Mouse (Mus musculus) heart, embryonic 16.5 days (tissue): ENCODE data around the gene Rasal3. TPM values are rescaled to one million over a fixed set of nuclear protein-coding genes. Genes with fewer than 3 reads are reported as not detected.
A peak's percentile ranks its signal among the peaks of the same experiment; 100 is the strongest.

Source experiments
- ATAC-seq: fragments of 200-750 bp; cut with Nextera tagmentation; replicated peaks from 2 replicates; pipeline ENCODE4 v1.8.0; 2017; ENCODE audit warnings: moderate number of reproducible peaks; ENCODE audit not compliant: insufficient read depth, low FRiP score; ENCODE audit errors: extremely low read depth
- H3K27ac ChIP-seq: fragments of 300-500 bp; sonication (generic); 2 replicates; pipeline ENCODE4 v1.5.1; 2014; ENCODE audit warnings: mild to moderate bottlenecking, low read length, control low read depth, moderate library complexity
- H3K27me3 ChIP-seq: fragments of 300-500 bp; sonication (generic); 2 replicates; pipeline ENCODE4 v1.6.1; 2014; ENCODE audit warnings: low read length, mixed read lengths; ENCODE audit not compliant: control insufficient read depth, insufficient read depth
- H3K36me3 ChIP-seq: fragments of 300-500 bp; sonication (generic); 2 replicates; pipeline ENCODE4 v1.6.1; 2014; ENCODE audit not compliant: control insufficient read depth, insufficient read depth
- H3K4me1 ChIP-seq: fragments of 300-500 bp; sonication (generic); 2 replicates; pipeline ENCODE4 v1.6.1; 2014; ENCODE audit warnings: low read length, mixed read lengths; ENCODE audit not compliant: control insufficient read depth, insufficient read depth
- H3K4me2 ChIP-seq: fragments of 300-500 bp; sonication (generic); 2 replicates; pipeline ENCODE4 v1.6.1; 2014; ENCODE audit warnings: low read depth, mild to moderate bottlenecking, control low read depth, low read length
- H3K4me3 ChIP-seq: fragments of 300-500 bp; sonication (generic); 2 replicates; pipeline ENCODE4 v1.5.1; 2014; ENCODE audit warnings: mild to moderate bottlenecking, control low read depth, low read length
- H3K9ac ChIP-seq: fragments of 300-500 bp; sonication (generic); 2 replicates; pipeline ENCODE4 v1.6.1; 2014; ENCODE audit warnings: low read length, control low read depth
- H3K9me3 ChIP-seq: fragments of 300-500 bp; sonication (generic); replicated peaks from 2 replicates; pipeline ENCODE4 v1.6.1; 2016; ENCODE audit warnings: low read length; ENCODE audit not compliant: control insufficient read depth
- WGBS: fragments of 180-500 bp; shearing (Covaris S2); extraction: QIAGEN DNeasy Blood & Tissue Kit; methylation state at CpG from one replicate; pipeline ENCODE4 v1.1.7; 2014; 5-methylcytosine and 5-hydroxymethylcytosine counted together
- polyA plus RNA-seq: library from polyadenylated mRNA; unstranded; fragments of >200 nt; fragmentation: Nextera tagmentation; extraction: Ambion mirVana; gene quantifications from 2 replicates; pipeline ENCODE4 v1.2.1, GENCODE M21; 2015

Rasal3 gene
- 5.8 and 13.9 TPM in 2 replicates for polyA plus RNA-seq

DNA sequence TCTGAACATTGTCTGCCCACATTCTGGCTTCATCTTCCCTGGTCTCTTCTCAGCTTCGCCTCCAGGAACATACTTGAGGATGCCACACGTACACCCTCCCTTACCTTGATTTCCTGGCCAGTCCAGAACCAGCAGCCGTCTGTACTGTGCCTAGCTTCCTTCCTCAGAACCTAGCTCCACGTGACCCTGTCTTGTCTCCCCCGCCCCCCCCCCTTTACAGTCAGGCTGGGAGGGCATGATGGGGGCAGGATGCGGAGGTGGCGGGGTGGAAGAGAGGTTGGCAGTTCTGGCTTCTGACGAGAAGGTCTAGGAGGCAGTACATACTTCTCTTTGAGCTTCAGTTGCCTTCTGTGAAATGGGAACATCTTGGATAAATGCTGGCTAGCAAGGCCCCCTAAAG, at the start of gene Rasal3:
Gene Rasal3, minus strand, starts transcription at position 167 of the 400 bp plus-strand sequence.
- Histone ChIP-seq H3K27me3 (peaks cover 4% of the 10 kb centered on the region), H3K4me1 (no peaks in the 10 kb centered on the region), H3K4me2 (peak within 1 kb of the TSS; percentile 19; the same call in 1 of the 2 replicates), H3K9me3 (no peaks in the 10 kb centered on the region), H3K9ac (peak within 1 kb of the TSS; percentile 30; the same call in 1 of the 2 replicates), H3K4me3 (peak within 1 kb of the TSS; percentile 43), H3K36me3 (no peaks in the 10 kb centered on the region), H3K27ac (0 out of 2 replicates have a peak within 1 kb of the TSS, but pooled peaks have one; percentile 20)
- 62% methylated on average over 8 of the region's 8 CpGs for WGBS
- ATAC-seq, result peak; percentile 79

DNA sequence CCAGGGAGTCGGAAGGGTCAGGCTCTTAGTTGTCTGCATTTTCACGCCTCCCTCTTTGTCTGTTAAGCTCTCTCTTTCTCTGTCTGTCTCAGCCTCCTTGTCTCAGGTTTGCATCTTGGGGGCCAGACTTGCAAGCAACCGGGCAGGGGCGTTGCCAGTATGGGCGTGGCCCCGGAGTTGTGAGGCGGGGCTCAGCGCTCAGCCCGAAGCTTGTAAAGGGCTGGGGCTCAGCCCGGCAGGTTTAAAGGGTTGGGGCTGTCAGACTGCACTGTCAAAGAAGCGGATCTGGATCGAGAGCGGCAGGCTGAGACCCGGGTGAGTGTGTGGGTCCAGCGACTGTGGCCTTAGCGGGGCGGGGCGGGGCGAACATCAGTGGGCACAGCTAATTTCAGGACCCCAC, 49.1 kb upstream of the Rasal3 start, which contains the start of gene Cyp4f39:
Gene Cyp4f39, plus strand, starts transcription at position 242 of the 400 bp plus-strand sequence.
- peaks cover 10% of the 10 kb centered on the region for H3K27me3 ChIP-seq
- H3K4me2 ChIP-seq, result peak within 1 kb of the TSS; percentile 67
- H3K27ac ChIP-seq, result no peak within 1 kb of the TSS
- H3K36me3 ChIP-seq, result no peaks in the 10 kb centered on the region
- H3K9ac ChIP-seq, result no peak within 1 kb of the TSS; the same call in 1 of the 2 replicates
- peaks cover 10% of the 10 kb centered on the region; the same call in 1 of the 2 replicates for H3K4me1 ChIP-seq
- ATAC-seq, result 0 out of 2 replicates have a peak, but pooled peaks have one; percentile 41
- peak within 1 kb of the TSS; percentile 42 for H3K4me3 ChIP-seq
- 3% methylated on average over 19 of the region's 19 CpGs for WGBS
- peaks cover 3% of the 10 kb centered on the region; the same call in 1 of the 2 replicates for H3K9me3 ChIP-seq

DNA sequence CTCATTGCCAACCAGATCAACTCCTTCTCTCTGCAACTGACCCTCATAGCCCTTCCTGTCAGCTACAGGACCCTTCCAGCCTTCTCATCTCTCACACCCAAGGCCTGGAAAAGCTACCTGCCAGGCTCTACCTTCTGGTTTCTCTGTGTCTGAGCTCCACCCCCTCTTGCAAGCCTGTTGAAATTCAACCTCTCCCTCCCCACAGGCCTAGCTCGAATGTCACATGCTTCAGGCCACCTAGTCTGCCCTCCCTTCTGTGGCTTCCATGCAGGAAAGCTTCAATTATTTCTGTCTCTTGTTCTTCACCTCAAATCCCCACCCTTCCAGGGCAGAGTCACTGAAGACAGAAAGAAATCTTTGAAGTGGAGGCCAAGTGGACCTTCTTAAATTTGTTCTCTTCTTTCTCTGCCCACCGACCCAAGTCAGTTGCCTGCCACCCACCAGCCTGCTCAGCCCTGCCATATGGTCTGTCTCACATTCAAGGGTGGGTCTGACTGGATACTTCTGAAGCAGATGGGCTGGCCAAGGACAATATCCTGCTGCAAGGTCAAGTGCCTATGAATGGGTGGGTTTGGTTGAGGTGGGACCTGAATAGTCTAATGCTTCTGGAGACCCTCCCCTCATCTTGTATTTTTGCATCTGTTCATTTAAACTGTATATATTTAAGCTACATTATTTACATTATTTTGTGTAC, 47.6 kb upstream of the Rasal3 start:
- Histone ChIP-seq H3K9me3 (peaks cover 6% of the 10 kb centered on the region; the same call in 1 of the 2 replicates), H3K27ac (no peak overlapping the region), H3K27me3 (peaks cover 10% of the 10 kb centered on the region), H3K9ac (no peak overlapping the region), H3K4me3 (no peak overlapping the region), H3K4me2 (no peak overlapping the region), H3K36me3 (no peaks in the 10 kb centered on the region), H3K4me1 (peaks cover 10% of the 10 kb centered on the region; the same call in 1 of the 2 replicates)
- no peak for ATAC-seq
- WGBS, result 35% methylated on average over 2 of the region's 2 CpGs

DNA sequence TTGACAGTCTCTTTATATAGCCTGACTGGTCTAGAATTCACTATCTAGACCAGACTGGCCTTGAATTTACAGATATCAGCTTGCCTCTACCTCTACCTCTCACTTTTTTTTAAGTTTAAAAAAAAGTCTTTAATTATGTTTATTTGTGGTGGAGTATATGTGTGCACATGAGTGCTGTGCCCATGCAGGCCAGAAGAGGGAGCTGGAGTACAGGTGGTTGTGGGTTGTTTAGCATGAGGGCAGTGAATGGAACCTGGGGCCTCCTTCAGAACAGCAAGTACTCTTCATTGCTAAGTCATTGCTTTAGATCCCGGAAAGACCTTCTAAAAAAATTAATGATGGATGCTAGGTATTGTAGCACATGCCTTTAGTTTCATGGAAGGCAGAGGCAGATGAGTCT, 45.7 kb upstream of the Rasal3 start:
- H3K4me3 ChIP-seq, result no peak overlapping the region
- WGBS, result 97% methylated on average over 1 of the region's 1 CpGs
- H3K27me3 ChIP-seq, result peaks cover 10% of the 10 kb centered on the region
- no peak overlapping the region for H3K9ac ChIP-seq
- H3K4me1 ChIP-seq, result peaks cover 8% of the 10 kb centered on the region; the same call in 1 of the 2 replicates
- peaks cover 6% of the 10 kb centered on the region; the same call in 1 of the 2 replicates for H3K9me3 ChIP-seq
- H3K4me2 ChIP-seq, result no peak overlapping the region
- H3K27ac ChIP-seq, result no peak overlapping the region
- ATAC-seq, result no peak
- H3K36me3 ChIP-seq, result no peaks in the 10 kb centered on the region

DNA sequence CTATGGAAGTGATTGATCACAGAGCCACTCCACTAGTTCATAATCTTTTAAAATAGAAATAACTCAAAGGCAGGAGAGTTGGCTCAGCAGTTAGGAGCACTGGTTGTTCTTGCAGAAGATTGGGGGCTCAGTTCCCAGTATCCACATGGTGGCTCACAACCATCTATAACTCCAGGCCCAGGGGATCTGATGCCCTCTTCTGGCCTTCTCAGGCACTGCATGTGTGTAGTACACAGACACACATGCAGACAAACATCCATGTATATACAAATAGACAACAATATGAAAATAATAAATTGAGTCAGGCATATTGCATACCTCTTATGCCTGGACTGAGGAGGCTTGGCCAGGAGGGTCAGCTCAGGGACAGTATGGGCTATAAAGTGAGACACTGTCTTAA, 43.8 kb upstream of the Rasal3 start:
- Histone ChIP-seq H3K9me3 (peaks cover 6% of the 10 kb centered on the region; the same call in 1 of the 2 replicates), H3K36me3 (no peaks in the 10 kb centered on the region), H3K27me3 (no peaks in the 10 kb centered on the region; the same call in 1 of the 2 replicates), H3K9ac (no peak overlapping the region), H3K4me1 (no peaks in the 10 kb centered on the region), H3K27ac (no peak overlapping the region), H3K4me2 (no peak overlapping the region), H3K4me3 (no peak overlapping the region)
- ATAC-seq, result no peak

DNA sequence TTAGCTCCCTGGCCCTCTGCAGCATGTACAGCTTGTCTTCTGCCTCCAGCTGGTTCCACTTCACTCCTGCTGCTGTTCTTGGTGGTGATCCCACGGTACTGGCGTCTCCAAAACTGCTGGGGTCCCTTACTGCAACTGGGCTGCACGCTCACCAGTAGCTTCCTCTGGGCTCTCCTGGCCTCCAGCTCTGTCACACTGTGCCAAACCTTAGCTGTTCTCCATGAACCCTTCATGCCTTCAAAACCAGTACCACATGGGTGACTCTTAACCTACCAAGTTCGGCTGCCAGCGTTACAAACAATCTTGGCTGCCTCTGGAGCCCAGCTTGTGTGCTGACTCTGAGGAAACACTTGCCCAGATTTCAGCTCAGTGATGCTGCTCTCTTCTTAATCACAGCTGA, 41.6 kb upstream of the Rasal3 start:
- Histone ChIP-seq H3K4me3 (no peak overlapping the region), H3K27me3 (no peaks in the 10 kb centered on the region), H3K4me2 (no peak overlapping the region), H3K36me3 (no peaks in the 10 kb centered on the region), H3K27ac (no peak overlapping the region), H3K4me1 (no peaks in the 10 kb centered on the region), H3K9ac (no peak overlapping the region), H3K9me3 (peaks cover 6% of the 10 kb centered on the region; the same call in 1 of the 2 replicates)
- WGBS, result 58% methylated on average over 5 of the region's 5 CpGs
- ATAC-seq, result no peak

DNA sequence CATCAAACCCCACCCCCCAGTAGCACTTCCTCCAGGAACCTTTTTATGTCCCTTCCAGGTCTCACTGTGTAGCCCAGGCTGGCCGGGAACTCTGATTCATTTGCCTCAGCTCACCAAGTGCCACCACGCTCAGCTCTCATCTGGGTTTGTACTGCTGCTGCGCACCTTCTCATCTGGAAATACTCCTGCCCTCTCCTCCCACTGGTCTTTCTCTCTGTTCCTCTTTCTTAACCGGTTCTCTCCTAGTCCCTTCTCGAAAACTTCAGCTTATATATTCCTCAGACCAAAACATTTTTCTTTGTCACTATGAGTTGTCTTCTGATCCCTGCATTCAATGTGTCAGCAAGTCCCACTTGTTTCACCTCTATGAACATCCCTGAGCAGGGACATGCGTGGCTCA, 39.9 kb upstream of the Rasal3 start:
- WGBS, result 64% methylated on average over 6 of the region's 6 CpGs
- ATAC-seq, result no peak

DNA sequence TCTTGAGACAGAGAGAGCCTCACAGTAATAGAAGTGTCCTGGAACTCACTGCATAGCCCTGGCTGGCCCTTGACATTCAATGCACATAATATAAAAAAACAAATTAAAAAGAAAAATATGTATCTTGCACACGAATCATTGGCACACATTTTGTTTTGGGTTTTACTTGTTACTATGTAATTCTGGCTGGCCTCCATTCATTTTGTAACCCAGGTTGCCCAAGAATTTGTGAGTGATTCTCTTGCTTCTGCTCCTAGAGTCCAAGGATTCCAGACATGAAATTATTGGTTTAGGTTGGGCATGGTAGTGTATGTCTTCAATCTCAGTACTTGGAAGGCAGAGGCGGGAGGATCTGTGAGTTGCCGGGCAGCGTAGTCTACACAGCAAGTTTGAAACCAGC, 33.7 kb upstream of the Rasal3 start:
- no peak for ATAC-seq
- H3K9me3 ChIP-seq, result no peaks in the 10 kb centered on the region
- H3K4me3 ChIP-seq, result no peak overlapping the region
- H3K9ac ChIP-seq, result no peak overlapping the region
- no peaks in the 10 kb centered on the region for H3K36me3 ChIP-seq
- peaks cover 4% of the 10 kb centered on the region; the same call in 1 of the 2 replicates for H3K27me3 ChIP-seq
- no peak overlapping the region for H3K4me2 ChIP-seq
- no peak overlapping the region for H3K27ac ChIP-seq
- no peaks in the 10 kb centered on the region for H3K4me1 ChIP-seq
- 83% methylated on average over 4 of the region's 4 CpGs for WGBS

More for the DNA sequence above, 39.9 kb upstream of the Rasal3 start:
- peaks cover 3% of the 10 kb centered on the region; the same call in 1 of the 2 replicates for H3K9me3 ChIP-seq
- H3K4me3 ChIP-seq, result no peak overlapping the region
- no peak overlapping the region for H3K4me2 ChIP-seq
- H3K36me3 ChIP-seq, result no peaks in the 10 kb centered on the region
- no peaks in the 10 kb centered on the region for H3K4me1 ChIP-seq
- H3K27ac ChIP-seq, result no peak overlapping the region
- H3K9ac ChIP-seq, result no peak overlapping the region
- peaks cover 4% of the 10 kb centered on the region; the same call in 1 of the 2 replicates for H3K27me3 ChIP-seq

DNA sequence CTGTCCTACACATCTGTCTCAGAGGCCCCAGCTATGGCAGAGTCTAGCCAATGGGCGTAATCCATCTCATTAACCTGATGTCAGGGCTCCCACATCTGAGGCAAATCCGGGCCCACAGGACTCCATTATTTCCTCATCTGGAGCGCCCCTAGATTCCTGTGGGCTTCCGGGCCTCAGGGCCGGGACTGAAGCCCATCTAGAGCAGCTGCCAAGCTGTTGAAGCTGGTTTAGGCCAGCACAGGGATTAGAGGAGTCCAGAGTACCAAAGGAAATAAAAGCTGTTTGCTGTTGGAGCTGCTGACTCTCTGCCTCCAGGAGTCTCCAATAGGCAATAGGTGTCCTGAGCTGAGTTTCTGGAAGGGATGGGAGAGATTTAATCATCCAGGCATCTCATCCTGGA, 31.8 kb upstream of the Rasal3 start:
- 72% methylated on average over 5 of the region's 5 CpGs for WGBS
- H3K9me3 ChIP-seq, result no peaks in the 10 kb centered on the region
- H3K9ac ChIP-seq, result no peak overlapping the region
- H3K36me3 ChIP-seq, result no peaks in the 10 kb centered on the region
- H3K27ac ChIP-seq, result no peak overlapping the region
- H3K27me3 ChIP-seq, result peaks cover 4% of the 10 kb centered on the region; the same call in 1 of the 2 replicates
- H3K4me3 ChIP-seq, result no peak overlapping the region
- no peaks in the 10 kb centered on the region for H3K4me1 ChIP-seq
- no peak overlapping the region for H3K4me2 ChIP-seq
- ATAC-seq, result no peak
